Mouse (Mus musculus) MN1 (cell line): Measurements from ENCODE around the gene Olfr556.
A peak's percentile ranks its signal among the peaks of the same experiment; 100 is the strongest.
"Not testable (repeated sequence)": the region's sequence is repeated elsewhere in the genome, so short reads cannot be mapped to it uniquely, and the experiment has no call there.

Experiments used
- DNase-seq: peaks from one replicate; pipeline ENCODE4 v3.0.0-alpha.2; 2016; ENCODE audit warnings: low spot score

The Olfr556 gene

DNA sequence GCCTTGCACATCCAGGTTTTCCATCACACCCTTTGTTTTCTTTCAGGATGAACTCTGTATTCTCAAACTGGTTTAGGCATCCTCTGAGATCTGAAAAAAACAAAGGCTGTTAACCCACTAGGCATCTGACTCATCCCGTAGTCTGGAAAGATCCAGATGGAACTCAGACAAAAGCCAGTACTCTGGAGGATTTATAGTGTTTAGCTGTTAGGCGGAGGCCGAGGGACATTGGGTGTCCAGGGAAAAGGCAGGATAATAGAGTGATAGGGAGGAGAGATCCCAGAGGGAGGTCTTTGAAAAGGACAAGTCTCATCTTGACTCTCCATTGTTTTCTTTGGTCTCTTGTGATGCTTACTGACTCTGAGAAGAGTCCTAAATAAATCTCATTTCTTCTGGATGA, at the start of gene Olfr556:
TSS of gene Olfr556 (plus strand) at position 301 of the 400 bp plus-strand sequence.
- peak; percentile 75 for DNase-seq

DNA sequence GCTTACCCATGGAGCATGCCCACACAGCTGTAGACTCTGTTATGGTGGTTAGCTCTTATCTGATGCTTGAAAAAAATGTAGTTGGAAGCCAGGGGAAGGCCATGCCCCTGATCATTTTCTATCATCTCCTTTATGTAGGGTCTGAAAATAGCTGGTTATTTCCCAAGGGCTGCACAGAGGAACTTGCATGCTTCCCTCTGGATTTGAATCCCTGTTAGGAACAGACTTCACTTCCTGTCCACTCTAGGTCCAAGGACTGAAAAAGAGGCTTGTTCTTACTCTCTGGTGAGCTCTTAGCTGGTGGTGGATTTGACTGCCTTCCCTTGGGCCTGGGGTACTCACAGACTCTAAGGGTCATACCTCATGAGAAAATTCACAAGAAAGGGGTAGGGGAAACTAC, 46.6 kb upstream of the Olfr556 start, which contains the start of gene Olfr553:
TSS of gene Olfr553 (minus strand) at position 101 of the 400 bp plus-strand sequence.
- DNase-seq, result no peak

DNA sequence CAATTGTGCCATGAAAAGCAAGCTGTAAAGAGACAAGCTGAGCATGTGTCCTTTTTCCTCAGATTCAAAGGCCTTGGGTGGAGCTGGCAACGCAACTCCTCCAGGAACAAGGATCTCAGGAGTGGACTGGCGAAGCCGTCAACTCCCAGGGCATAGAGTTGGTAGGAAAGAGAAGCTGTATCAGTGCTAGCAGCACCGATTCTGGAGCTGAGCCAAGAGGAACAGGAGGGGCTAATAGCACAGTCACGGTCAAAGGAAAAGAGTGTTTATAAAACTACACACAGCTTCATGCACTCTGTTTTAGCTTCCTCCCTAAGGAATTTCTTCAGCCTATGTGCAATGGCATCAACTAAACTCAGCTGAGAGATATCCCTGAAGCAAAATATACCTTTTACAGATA, 45.1 kb upstream of the Olfr556 start:
- no peak for DNase-seq

DNA sequence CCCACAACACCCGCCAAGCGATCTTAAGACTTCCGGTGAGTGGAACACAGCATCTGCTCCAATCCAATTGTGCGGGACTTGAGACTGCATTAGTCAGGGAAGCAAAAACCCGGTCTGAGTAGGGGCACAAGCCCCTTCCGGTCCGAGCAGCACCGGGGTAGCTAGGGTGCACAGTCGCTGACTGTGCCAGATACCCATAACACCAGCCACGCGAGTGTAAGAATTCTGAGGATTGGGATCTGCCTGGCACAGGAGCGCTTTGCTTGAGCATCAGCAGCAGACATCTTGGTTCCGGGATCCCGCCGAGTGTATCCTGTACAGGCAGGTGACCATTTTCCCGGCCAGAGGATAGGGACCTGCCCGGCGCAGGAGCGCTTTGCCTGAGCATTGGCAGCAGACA, 44.3 kb upstream of the Olfr556 start:
- not testable (repeated sequence) for DNase-seq

DNA sequence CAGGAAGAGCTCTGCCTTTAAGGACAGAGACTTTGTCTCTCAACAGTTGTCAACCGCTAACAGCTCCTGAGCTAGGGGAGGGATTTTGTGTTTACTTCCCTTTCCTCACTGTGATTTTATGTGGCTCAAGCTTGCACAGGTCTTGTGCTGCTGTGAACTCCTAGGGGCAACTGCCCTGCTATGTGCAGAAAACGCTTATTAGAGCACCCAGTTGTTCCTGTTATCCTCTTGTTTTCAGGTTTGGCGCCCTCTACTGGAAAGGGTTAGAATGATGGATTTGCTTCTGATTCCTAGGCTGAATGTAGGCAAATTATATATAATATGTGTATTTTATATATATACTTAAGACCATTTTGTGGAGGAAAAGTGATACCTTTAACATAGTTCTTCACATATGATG, 28.0 kb upstream of the Olfr556 start:
- DNase-seq, result no peak

DNA sequence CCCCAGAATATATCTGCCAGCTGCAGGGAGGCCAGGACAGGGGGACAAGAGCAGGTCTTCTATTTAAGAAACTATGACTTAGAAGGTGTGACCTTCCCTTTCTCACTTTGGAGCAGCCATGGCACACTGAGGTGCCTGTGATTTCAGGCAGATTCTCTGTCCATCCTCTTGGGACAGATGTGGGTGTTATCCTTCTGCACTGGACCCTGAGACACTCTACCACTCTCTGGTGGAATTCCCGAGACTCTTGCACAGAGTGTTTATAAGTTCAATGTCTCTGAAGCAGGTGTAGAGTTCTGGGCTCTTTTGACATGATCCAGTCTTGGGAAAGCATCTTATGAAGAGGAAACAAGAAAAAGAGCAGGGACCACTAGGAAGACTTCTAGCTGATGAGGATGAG, 26.6 kb upstream of the Olfr556 start, which contains the start of gene Olfr554:
TSS of gene Olfr554 (plus strand) at position 301 of the 400 bp plus-strand sequence.
- DNase-seq, result no peak

DNA sequence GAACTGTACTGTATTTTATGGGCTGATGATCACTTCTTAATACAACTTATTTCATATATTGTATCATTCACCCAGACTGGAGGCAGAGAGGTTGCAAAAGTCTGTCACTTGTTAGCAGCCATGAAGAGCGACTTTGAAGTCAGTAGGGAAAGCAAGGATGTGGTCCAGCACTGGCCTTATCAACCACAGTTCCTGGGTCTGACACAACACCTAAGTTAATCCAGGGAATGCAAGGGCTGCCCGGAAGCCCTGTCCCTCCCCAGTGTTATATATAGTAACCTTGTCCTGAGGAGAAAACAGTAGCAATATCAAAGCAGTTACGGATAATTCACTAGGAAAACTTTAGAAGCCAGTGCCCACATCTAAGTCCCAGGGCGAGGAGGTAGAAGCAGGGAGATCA, 19.8 kb upstream of the Olfr556 start:
- DNase-seq, result not testable (repeated sequence)

DNA sequence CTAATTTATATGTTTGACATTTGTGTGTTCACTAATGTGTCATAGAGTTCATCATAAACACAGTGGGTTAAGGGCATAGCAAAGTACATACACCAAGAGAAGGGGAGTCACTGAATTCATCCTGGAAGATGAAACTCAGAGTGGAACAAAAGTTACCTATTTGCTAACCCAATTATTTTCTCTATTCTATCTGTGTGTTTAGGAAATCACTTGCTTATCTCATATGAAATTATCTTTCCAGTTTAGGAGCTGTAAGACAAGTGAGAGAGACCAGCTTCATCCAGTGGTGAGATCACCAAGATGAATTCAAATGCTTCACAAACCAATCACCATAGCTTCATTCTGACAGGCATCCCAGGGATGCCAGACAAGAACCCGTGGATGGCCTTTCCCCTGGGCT, 6.2 kb upstream of the Olfr556 start, which contains the start of gene Olfr555:
TSS of gene Olfr555 (plus strand) at position 301 of the 400 bp plus-strand sequence.
- DNase-seq, result no peak

DNA sequence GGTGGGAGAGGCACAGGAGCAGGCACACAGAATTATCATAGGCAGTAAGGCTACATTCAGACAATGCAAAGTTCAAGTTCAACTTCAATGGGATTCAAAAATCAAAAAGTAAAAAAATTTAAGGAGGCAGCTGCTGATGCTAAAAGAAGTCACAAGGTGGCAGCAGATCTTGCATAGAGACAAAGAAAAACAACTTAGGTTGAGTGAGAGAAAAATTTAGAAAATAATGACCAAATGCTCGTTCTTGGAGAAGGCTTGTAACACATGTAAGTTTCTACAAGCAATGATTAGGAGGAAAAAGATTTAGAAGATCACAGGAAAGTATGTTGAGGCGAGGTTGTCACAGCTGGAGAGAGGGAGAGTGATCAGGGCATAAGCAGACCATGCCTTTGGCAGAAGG, 679 bp downstream of the Olfr556 start:
- peak; percentile 59 for DNase-seq

DNA sequence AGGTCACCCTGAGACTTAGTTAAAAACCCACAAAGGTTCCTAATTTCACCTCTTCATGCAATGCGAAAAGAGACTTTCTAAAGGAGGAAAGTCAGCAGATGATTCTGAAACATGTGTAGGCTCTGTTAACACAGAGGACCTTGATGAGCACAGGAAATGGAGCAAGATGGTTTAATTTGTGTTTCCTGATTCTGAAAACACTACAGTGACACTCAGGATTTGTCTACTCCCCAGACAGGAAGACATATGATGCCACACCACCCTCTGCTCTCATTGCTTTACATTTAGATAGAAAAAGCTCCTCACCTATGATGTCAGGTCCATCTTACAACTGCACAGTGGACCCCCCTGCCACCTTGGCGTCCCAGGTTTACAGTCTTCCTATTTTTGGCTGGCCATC, 11.5 kb downstream of the Olfr556 start:
- DNase-seq, result no peak

DNA sequence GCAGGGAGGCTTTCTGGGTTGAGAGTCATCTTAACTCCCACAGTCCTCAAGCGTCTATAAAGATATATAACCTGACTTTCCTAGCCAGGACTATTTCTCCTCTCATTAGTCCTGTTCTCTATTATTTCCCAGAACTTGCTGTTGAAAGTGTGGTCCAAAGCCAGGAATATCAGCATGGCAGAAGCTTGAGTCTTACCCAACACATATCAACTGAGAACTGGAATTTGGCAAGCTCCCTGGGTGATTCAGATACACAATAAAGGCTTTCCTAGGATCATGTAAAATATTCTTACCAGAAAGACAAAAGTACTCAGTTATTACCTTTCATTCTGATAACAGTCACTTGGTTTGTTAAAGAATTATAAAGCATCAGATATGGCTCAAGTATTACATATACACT, 17.2 kb downstream of the Olfr556 start:
- no peak for DNase-seq

DNA sequence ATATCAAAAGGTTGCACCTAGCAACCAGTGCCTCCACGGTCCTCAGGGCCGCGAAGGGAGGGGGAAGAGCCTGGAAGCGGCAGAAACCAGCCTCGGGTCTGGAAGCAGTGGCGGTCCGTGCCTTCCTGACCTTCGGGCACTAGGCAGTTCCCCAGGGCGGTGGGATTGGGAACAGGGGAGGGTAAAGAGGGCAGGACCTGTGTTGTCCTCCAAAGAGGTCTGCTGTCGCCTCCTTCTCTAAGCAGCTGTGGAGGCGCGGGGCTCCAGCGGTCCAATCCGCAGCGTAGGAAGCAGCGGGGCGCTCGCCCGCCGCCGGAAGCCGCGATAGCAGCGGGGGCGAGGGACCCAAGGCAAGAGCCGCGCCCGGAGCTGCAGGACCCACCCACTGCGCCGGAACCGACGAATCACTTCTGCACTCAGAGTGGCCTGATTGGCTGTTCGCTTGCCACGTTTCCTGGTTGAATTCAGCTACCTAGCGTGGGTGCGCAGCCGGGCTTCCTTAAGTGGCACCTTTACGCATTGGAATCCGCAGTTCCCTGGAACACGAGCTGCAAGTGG, 22.3 kb downstream of the Olfr556 start, which contains the start of gene Trim68:
TSS of gene Trim68 (minus strand) at position 384 of the 558 bp plus-strand sequence.
- DNase-seq, result peak; percentile 90

DNA sequence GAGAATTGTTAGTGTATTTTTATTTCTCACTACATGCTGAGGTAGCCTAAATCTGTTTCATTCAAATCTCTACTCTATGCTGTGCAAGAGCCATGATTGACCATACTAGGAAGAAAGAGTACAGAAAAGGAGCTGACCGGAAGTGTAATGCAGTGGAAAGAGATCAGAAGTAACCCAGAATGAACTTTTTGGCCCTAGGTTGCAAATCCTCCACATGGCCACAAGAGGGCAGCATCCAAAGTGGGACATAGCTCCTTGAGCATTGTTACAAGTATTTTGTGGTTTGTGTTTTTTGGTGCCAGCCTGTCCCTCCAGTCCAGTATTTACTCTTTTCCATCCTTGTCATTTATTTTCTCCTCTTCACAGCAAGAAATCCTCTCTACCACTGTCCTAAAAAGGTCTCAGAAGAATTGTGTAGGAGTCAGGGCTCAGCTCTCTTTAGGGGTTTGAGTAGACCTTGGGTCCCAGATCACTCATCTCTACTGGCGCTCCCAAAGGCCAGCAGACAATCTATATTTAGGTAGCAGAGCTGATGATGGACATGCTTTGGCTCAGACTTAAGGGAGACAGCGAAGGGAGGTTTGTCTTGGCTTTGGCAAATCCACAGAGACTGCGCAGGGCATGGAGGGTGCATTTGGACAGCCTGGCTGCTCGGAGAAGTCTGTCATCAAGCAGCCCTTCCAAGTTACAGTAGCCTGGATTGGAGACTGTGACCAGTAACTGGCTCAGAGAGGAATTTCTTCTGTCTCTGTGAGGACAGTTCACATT, 30.8 kb downstream of the Olfr556 start, which contains the start of gene Olfr557:
TSS of gene Olfr557 (plus strand) at position 553 of the 768 bp plus-strand sequence.
- DNase-seq, result peak; percentile 62

DNA sequence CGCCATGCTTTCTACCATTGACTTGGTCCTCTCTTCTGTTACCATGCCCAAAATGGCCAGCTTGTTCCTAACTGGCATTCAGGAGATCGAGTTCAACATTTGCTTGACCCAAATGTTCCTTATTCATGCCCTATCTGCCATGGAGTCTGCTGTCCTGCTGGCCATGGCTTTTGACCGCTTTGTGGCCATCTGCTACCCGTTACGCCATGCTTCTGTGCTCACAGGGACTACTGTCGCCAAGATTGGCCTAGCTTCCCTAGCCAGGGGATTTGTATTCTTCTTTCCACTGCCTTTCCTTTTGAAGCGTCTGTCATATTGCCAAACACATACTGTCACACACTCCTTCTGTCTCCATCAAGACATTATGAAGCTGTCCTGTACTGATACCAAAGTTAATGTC, 33.8 kb downstream of the Olfr556 start:
- no peak for DNase-seq

DNA sequence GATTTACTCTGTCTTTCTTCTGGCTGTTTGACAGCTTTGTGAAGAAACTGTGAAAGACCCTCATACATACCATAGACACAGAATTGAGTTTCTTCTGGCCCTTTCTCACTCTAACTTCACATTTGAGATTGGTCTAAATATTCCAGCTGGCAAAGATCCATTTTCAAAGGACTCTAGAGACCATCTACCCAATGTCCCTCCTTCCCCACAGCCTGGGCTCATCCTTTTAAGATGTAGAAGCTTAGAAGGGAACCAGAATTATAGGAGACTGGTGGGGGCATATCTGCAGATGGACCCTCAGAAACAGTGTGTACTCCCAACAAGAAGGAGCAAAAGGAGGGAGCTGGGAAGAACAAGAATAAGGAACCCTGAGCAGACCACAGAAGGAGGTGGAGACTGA, 37.2 kb downstream of the Olfr556 start, which contains the start of gene Olfr558:
TSS of gene Olfr558 (plus strand) at position 301 of the 400 bp plus-strand sequence.
- no peak for DNase-seq

DNA sequence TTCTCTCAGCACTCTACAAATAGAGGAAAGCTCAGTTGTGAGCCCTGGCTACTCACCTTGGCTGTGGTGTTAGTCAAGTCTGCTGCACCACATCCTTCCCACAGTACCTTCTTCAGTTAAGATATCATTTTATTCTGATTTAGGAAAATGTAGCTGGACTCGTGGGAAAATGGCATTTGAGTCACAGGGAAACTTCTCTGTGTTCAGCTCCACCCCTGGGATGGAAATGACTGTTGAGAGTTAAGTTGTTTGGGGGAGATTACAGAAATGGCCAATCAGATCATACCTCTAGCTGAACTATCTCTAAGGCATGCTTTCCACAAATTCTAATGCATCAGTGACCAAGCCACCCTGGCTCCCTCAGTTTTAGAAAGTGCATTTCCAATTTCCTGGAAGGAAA, 54.3 kb downstream of the Olfr556 start, which contains the start of gene Olfr33:
TSS of gene Olfr33 (minus strand) at position 101 of the 400 bp plus-strand sequence.
- no peak for DNase-seq
